Mouse (Mus musculus): ENCODE data around the gene Sbk1.

DNA sequence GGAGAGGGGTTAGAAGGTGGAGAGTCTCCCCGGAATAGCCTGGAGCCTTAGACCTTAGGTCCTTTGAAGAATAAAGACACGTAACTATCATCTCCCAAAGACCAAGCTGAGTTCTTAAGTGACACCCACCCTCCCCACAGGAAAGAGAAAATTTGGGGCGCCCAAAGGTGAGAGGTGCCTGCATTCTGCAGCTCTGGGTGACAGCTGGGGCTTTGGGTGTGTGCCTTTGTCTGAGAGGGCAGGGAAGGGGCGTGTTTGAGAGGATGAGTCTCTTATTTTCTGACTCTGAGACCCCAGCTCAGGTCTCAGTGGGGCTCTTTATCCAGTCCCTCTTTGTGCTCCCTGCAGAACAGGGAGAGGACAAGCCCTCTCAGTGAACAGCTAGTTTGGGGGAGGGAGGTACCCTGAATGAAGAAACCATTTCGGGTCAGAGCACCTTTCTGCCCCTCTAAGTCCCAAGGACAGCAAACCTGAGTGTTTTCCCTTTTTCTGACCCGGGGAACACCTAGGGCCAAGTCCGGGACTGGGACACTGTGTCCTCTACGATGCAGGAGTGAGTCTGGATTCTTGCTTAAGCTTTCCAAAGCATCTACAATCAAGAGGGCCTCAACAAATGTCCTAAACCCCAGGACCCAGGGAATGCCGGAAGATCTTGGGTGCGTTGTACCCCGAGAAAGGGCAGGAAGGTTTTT lies 1.1 kb downstream of the Sbk1 start:
- TF ChIP-seq CTCF (IDR thresholded peaks at IDR 0.05; ENCODE audit: low read depth, low read length) (no peak), POLR2A (IDR thresholded peaks at IDR 0.05; ENCODE audit: insufficient read depth, low read length) (no peak)

Data from ES-Bruce4 (cell line).